Mouse (Mus musculus): ENCODE data around the gene Ivns1abp.
A peak's percentile ranks its signal among the peaks of the same experiment; 100 is the strongest.
"Not testable (repeated sequence)": the region's sequence is repeated elsewhere in the genome, so short reads cannot be mapped to it uniquely, and the experiment has no call there.

Gene Ivns1abp

GRCm38 (mm10) chr1:151342311-151342710 lies 2.0 kb upstream of the Ivns1abp start:
- DNase-seq (ENCODE audit: low read depth, low spot score): no peak

- no peak for DNase-seq (ENCODE audit: low read depth, low spot score)
Observed at GRCm38 (mm10) chr1:151342968-151343367, 1.3 kb upstream of the Ivns1abp start.

- DNase-seq (ENCODE audit: low read depth, low spot score): no peak
Observed at GRCm38 (mm10) chr1:151343571-151344282, 550 bp upstream of the Ivns1abp start.

- peak; percentile 91 for DNase-seq (ENCODE audit: low read depth, low spot score)
Observed at GRCm38 (mm10) chr1:151345109-151345862, 1.0 kb downstream of the Ivns1abp start.

GRCm38 (mm10) chr1:151345863-151346195 lies 1.6 kb downstream of the Ivns1abp start:
- no peak for DNase-seq (ENCODE audit: low read depth, low spot score)

- no peak for DNase-seq (ENCODE audit: low read depth, low spot score)
Observed at GRCm38 (mm10) chr1:151346681-151347127, 2.4 kb downstream of the Ivns1abp start.

- not testable (repeated sequence) for DNase-seq (ENCODE audit: low read depth, low spot score)
Observed at GRCm38 (mm10) chr1:151348293-151348692, 4.0 kb downstream of the Ivns1abp start.

- no peak for DNase-seq (ENCODE audit: low read depth, low spot score)
Observed at GRCm38 (mm10) chr1:151352911-151353310, 8.6 kb downstream of the Ivns1abp start.

- no peak for DNase-seq (ENCODE audit: low read depth, low spot score)
Observed at GRCm38 (mm10) chr1:151355994-151356393, 11.7 kb downstream of the Ivns1abp start.

- DNase-seq (ENCODE audit: low read depth, low spot score): no peak
Observed at GRCm38 (mm10) chr1:151359374-151359773, 15.1 kb downstream of the Ivns1abp start.

- no peak for DNase-seq (ENCODE audit: low read depth, low spot score)
Observed at GRCm38 (mm10) chr1:151366944-151367605, 22.8 kb downstream of the Ivns1abp start.

- no peak for DNase-seq (ENCODE audit: low read depth, low spot score)
Observed at GRCm38 (mm10) chr1:151367721-151368324, 23.5 kb downstream of the Ivns1abp start.

- DNase-seq (ENCODE audit: low read depth, low spot score): no peak
Observed at GRCm38 (mm10) chr1:151368444-151368843, 24.2 kb downstream of the Ivns1abp start.

GRCm38 (mm10) chr1:151370573-151370972 lies 26.3 kb downstream of the Ivns1abp start:
- no peak for DNase-seq (ENCODE audit: low read depth, low spot score)

GRCm38 (mm10) chr1:151371543-151371942 lies 27.3 kb downstream of the Ivns1abp start:
- DNase-seq (ENCODE audit: low read depth, low spot score): no peak

GRCm38 (mm10) chr1:151372823-151373222 lies 28.5 kb downstream of the Ivns1abp start:
- DNase-seq (ENCODE audit: low read depth, low spot score): no peak

- DNase-seq (ENCODE audit: low read depth, low spot score): no peak
Observed at GRCm38 (mm10) chr1:151377353-151377752, 33.1 kb downstream of the Ivns1abp start.

- DNase-seq (ENCODE audit: low read depth, low spot score): peak; percentile 34
Observed at GRCm38 (mm10) chr1:151390029-151390428, 45.8 kb downstream of the Ivns1abp start.

GRCm38 (mm10) chr1:151409827-151410226 lies 65.5 kb downstream of the Ivns1abp start:
- DNase-seq (ENCODE audit: low read depth, low spot score): no peak
